Mouse (Mus musculus): Measurements from ENCODE around the gene Inf2. TPM values are rescaled to one million over a fixed set of nuclear protein-coding genes. Genes with fewer than 3 reads are reported as not detected.

The Inf2 gene
- polyA plus RNA-seq, 1 experiment from 2014 or later: 59.8 TPM

GRCm38 (mm10) chr12:112631472-112631871, 42.9 kb downstream of the Inf2 start:
- ATAC-seq (no peak), DNase-seq (ENCODE audit: low read depth, low spot score) (no peak)
- no peaks in the 10 kb centered on the region for H3K27me3 ChIP-seq
- ChIA-PET CTCF (no interaction called here), POLR2A (no interaction called here)
- in situ Hi-C loops (cut with MboI; ENCODE audit: low pct_unique_long_range_greater_than_20kb): no loop called here
- TF ChIP-seq CTCF (IDR thresholded peaks at IDR 0.05): no peak

DNA sequence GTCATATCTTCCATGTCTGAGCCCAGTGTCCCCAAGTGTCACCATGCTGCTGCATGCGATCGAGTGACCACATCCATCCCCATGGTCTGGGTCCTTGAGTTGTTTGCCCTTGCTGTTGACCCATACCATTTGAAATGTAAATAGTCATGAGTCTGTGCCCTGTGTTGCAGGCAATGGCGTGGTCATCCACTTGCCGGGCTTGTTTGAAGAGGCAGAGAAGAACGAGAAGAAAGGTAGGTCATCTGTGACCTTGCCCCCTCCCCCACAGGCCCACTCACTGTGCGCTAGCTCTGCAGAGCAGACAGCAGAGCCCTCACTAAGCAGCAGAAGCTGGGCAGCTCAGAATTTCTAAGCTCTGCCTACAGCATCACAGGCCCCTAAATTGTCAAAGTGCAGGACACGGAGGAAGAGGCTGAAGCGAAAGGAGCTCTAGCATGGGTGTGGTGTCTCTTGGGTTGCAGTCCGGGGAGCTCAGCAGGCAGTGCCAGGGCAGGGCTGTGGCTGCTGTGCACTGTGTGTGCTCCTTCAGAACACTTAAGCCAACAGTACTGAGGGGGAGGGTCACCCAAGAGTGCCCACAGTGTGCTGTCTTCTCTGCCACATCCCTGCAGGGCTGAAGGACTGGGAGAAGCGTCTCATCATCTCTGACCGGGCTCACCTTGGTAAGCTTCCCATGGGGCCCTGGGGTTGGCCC, 43.6 kb downstream of the Inf2 start:
- no peak for TF ChIP-seq CTCF (IDR thresholded peaks at IDR 0.05)
- ChIA-PET CTCF (no interaction called here), POLR2A (no interaction called here)
- no peaks in the 10 kb centered on the region for H3K27me3 ChIP-seq
- ATAC-seq (no peak), DNase-seq (ENCODE audit: low read depth, low spot score) (no peak)
- in situ Hi-C loops (cut with MboI; ENCODE audit: low pct_unique_long_range_greater_than_20kb): no loop called here

- ChIA-PET CTCF (no interaction called here), POLR2A (no interaction called here)
- TF ChIP-seq CTCF (IDR thresholded peaks at IDR 0.05): no peak
- in situ Hi-C loops (cut with MboI; ENCODE audit: low pct_unique_long_range_greater_than_20kb): no loop called here
- no peaks in the 10 kb centered on the region for H3K27me3 ChIP-seq
- DNase-seq (ENCODE audit: low read depth, low spot score): no peak
- no peak for ATAC-seq
Measured at GRCm38 (mm10) chr12:112632907-112633306, 44.3 kb downstream of the Inf2 start.

GRCm38 (mm10) chr12:112633686-112634085, 45.1 kb downstream of the Inf2 start:
- in situ Hi-C loops (cut with MboI; ENCODE audit: low pct_unique_long_range_greater_than_20kb): no loop called here
- no peak for ATAC-seq

GRCm38 (mm10) chr12:112639526-112639925, 50.9 kb downstream of the Inf2 start:
- no peak for TF ChIP-seq CTCF (IDR thresholded peaks at IDR 0.05)
- DNase-seq (ENCODE audit: low read depth, low spot score) (no peak), ATAC-seq (no peak)
- ChIA-PET CTCF (no interaction called here), POLR2A (no interaction called here)
- no peaks in the 10 kb centered on the region for H3K27me3 ChIP-seq
- in situ Hi-C loops (cut with MboI; ENCODE audit: low pct_unique_long_range_greater_than_20kb): no loop called here

More at GRCm38 (mm10) chr12:112633686-112634085, 45.1 kb downstream of the Inf2 start:
- no peak for DNase-seq (ENCODE audit: low read depth, low spot score)
- ChIA-PET POLR2A (no interaction called here), CTCF (no interaction called here)
- H3K27me3 ChIP-seq: no peaks in the 10 kb centered on the region
- TF ChIP-seq CTCF (IDR thresholded peaks at IDR 0.05): no peak

DNA sequence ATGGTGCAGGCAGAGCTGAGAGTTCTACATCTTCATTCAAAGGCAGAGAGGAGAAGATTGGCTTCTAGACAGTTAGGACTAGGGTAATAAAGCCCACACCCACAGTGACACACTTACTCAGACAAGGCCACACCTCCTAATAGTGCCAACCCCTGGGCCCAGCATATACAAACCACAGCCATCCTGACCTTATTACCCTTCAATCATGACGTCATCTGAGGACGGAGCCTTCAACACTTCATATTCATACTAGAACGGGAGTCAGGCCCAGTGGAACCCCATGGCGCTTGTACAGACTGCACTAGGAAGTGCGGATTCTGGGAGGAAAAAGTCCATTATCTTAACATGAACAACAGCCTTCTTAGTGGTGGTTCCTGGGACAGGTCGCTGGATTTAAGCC, 54.5 kb downstream of the Inf2 start:
- CTCF ChIA-PET: no interaction called here
- H3K27me3 ChIP-seq: no peaks in the 10 kb centered on the region
- in situ Hi-C loops (cut with MboI; ENCODE audit: low pct_unique_long_range_greater_than_20kb): no loop called here
- DNase-seq (ENCODE audit: low read depth, low spot score) (no peak), ATAC-seq (no peak)
- POLR2A ChIA-PET: no interaction called here
- no peak for TF ChIP-seq CTCF (IDR thresholded peaks at IDR 0.05)

DNA sequence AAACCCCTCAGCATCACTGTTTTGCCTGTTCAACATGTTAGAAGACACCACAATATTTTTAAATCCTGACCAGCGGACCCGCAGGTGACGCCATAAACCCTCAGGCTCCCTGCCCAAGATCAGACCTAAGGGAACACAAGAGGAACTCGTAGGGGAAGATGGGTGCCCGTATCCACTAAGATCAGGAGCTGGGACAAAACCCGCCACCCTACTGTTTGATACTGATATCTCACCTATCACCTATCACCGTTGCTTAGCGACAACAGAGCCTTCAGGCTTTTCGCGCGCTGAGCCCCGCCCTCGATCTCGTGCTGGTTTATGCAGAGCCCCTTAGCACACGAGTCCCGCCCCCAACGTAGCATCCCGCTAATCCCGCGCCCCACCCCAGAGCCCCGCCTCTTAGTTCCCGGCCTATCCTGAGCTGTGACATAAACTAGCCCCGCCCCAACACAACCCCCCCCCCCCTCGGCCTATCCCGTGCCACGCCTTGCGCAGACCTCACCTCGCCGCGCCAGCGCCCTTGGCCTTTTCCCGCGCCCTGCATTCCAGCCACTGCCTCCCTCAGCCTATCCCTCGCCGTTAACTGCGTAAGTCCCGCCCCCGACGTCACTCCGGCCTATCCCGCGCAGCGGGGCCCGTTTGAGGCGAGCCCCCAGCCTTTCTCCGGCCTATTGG, 55.7 kb downstream of the Inf2 start, which contains the start of gene Siva1:
TSS of gene Siva1 (plus strand) at position 500 of the 675 bp plus-strand sequence.
- no peaks in the 10 kb centered on the region for H3K27me3 ChIP-seq

GRCm38 (mm10) chr12:112644855-112645506, 56.4 kb downstream of the Inf2 start:
- in situ Hi-C loops (cut with MboI; ENCODE audit: low pct_unique_long_range_greater_than_20kb): no loop called here
- CTCF ChIA-PET: no interaction called here
- no peaks in the 10 kb centered on the region for H3K27me3 ChIP-seq
- ATAC-seq (peak; percentile 15), DNase-seq (ENCODE audit: low read depth, low spot score) (no peak)
- POLR2A ChIA-PET: no interaction called here
- TF ChIP-seq CTCF (IDR thresholded peaks at IDR 0.05): no peak

More for the DNA sequence above, 55.7 kb downstream of the Inf2 start, which contains the start of gene Siva1:
- ChIA-PET CTCF (no interaction called here), POLR2A (no interaction called here)
- no peak for TF ChIP-seq CTCF (IDR thresholded peaks at IDR 0.05)
- peak; percentile 98 for ATAC-seq
- in situ Hi-C loops (cut with MboI; ENCODE audit: low pct_unique_long_range_greater_than_20kb): no loop called here
- peak; percentile 83 for DNase-seq (ENCODE audit: low read depth, low spot score)

DNA sequence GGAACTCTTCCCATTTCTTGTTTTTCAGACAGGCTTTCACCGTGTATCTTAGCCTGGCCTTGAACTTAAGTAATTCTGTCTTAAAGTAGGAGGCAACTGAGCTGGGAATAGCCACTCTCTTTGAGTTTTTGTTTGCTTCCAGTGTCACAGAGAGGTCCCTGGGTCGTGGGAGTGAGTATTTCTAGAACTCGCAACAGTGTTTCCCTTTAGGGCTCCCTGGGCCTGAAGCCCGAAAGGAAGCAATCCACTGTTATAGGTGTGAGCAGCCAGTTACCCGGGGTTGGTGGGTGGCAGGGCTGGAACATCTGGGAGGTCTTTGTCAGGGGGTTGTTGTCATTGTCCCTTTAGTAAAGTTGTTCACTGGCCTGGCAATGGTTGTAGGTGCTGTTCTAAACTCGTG, 57.6 kb downstream of the Inf2 start:
- TF ChIP-seq CTCF (IDR thresholded peaks at IDR 0.05): no peak
- in situ Hi-C loops (cut with MboI; ENCODE audit: low pct_unique_long_range_greater_than_20kb): no loop called here
- no peaks in the 10 kb centered on the region for H3K27me3 ChIP-seq
- CTCF ChIA-PET: no interaction called here
- POLR2A ChIA-PET: no interaction called here
- DNase-seq (ENCODE audit: low read depth, low spot score): no peak
- no peak for ATAC-seq

- ChIA-PET POLR2A (no interaction called here), CTCF (no interaction called here)
- no peak for TF ChIP-seq CTCF (IDR thresholded peaks at IDR 0.05)
- in situ Hi-C loops (cut with MboI; ENCODE audit: low pct_unique_long_range_greater_than_20kb): no loop called here
- no peaks in the 10 kb centered on the region for H3K27me3 ChIP-seq
- ATAC-seq (no peak), DNase-seq (ENCODE audit: low read depth, low spot score) (no peak)
Measured at GRCm38 (mm10) chr12:112648081-112648480, 59.5 kb downstream of the Inf2 start.

- in situ Hi-C loops (cut with MboI; ENCODE audit: low pct_unique_long_range_greater_than_20kb): loop anchor here (5.0 kb wide), 1 partner anchor 55 kb away; no protein-coding TSS in a partner anchor
- no peak for DNase-seq (ENCODE audit: low read depth, low spot score)
Measured at GRCm38 (mm10) chr12:112651778-112652439, 63.3 kb downstream of the Inf2 start.

More at GRCm38 (mm10) chr12:112651778-112652439, 63.3 kb downstream of the Inf2 start:
- H3K27me3 ChIP-seq: no peaks in the 10 kb centered on the region
- TF ChIP-seq CTCF (IDR thresholded peaks at IDR 0.05): no peak
- no peak for ATAC-seq
- CTCF ChIA-PET: interaction anchor here (0.9 kb wide), 1 partner anchor 16 kb away, joined by 3 read pairs; no protein-coding TSS in a partner anchor
- POLR2A ChIA-PET: no interaction called here

All from Patski (cell line).